Mouse (Mus musculus) adrenal gland, postnatal 25 days (tissue): ENCODE measurements around the gene Trir. TPM values are rescaled to one million over a fixed set of nuclear protein-coding genes. Genes with fewer than 3 reads are reported as not detected.

Experiments
- DNase-seq: peaks from one replicate; pipeline ENCODE4 v3.0.0; 2021; ENCODE audit warnings: mixed read lengths
- total RNA-seq: library from RNA; stranded (reverse); gene quantifications from 2 replicates; pipeline ENCODE4 v1.2.3, GENCODE M21; 2021

Trir gene
- total RNA-seq, 1 experiment from 2014 or later = 152 TPM

DNA sequence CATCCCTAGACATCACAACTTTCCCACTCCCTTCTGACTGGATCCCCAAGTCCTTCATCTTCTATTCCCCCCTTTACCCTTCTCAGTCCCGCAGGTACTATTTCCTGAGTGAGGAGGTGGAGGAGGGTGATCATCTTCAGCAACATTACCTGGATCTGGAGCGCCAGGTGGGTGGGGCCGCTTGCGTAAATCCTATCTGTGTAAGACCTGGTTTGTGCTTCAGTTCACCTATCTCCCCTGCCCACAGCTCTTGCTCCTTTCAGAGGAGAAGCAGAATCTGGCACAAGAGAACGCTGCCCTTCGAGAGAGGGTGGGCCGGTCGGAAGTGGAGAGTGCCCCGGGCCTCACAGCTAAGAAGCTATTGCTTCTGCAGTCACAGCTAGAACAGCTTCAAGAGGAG lies 32.2 kb upstream of the Trir start:
- DNase-seq = no peak

DNA sequence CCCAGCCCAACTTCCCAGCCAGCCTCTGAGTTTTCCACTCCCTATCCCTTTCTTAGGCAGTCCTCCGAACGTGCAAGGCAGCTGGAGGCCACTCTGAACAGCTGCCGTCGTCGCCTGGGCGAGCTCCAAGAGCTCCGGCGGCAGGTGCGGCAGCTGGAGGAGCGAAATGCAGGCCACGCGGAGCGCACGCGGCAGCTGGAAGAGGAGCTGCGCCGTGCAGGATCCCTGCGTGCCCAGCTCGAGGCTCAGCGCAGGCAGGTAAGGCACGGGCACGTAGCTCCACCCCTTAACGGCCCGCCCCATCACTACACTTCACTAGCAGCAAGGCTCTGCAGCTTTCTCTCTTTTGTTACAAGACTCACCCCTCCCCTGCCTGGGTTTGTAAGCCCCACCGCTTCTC lies 30.9 kb upstream of the Trir start:
- no peak for DNase-seq

DNA sequence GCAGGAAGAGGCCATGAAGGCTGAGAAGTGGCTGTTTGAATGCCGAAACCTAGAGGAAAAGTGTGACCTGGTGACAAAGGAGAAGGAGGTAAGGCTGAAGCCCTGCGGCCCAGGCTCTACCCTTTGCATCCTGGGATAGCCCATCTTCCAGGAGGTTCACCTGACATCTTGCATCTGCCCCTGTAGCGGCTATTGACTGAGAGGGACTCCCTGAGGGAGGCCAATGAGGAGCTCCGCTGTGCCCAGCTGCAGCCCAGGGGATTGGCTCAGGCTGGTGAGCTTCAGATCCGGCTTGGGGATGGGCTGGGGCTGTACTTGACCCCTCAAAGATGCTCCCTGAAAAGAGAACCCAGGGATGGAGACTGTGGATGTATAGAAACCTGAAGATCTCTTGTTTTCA lies 29.6 kb upstream of the Trir start:
- no peak for DNase-seq

DNA sequence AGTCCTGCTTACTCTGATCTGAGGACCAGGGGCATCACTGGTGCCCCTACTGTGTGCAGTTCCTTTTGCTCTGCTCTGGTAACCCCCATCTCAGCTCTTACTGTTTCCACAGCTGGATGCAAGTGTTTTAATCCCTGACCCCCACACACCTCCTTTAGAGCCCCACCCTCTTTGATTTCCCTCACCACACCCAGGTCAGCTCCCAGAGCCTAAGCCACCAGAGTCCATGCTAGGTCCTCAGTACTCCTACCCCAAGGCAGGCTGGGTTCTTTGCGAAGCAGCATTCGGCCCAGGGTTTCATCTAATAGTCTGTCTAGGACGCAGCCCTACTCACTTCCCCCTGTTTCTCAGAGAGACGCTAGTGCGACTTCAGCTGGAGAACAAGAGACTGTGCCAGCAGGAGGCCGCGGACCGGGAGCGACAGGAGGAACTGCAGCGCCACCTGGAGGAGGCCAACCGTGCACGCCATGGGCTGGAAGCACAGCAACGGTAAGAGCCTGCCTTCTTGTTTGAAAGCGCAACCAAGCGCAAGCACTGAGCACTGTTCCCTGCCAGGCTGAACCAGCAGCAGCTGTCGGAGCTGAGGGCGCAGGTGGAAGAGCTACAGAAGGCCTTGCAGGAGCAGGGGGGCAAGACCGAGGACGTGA lies 28.9 kb upstream of the Trir start:
- peak; percentile 93 for DNase-seq

DNA sequence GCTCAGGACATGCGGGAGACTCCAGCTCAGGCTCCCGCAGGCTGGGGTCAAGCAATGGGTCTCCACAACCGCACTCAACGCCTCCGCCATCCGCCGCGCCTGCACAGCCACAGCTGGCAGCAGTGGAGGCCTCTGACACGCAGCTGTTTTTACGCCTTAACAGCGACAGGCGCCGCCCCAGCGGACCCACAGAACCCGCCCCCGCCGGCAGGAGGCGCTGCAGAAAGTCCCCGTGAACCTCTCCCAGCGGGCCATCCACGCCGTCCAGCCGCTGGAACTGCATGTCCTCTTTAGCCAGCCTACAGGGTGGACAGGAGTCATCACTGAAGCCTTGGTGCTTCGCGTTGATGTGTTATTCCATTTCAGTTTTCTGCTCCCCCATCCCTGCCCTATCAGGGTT lies 18.9 kb upstream of the Trir start:
- peak; percentile 58 for DNase-seq

DNA sequence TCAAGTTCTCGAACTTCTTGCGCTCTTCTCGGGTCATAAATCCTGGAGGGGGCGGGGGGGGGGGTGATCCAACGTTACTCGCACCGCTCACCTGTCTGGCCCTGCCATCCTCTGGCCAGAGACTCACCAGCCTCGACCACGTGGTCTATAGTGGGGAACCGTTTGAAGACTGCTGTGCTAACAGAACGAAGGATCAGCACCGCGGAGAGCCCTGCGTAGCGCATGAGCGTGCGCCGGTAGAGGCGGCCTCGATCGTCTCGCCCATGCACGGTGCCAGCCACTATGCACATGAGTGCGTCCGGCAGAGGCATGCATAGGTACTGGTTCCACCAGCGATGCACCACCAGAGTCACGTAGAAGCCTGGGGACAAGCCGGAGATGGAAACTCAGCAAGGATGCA lies 15.4 kb upstream of the Trir start:
- DNase-seq = no peak

DNA sequence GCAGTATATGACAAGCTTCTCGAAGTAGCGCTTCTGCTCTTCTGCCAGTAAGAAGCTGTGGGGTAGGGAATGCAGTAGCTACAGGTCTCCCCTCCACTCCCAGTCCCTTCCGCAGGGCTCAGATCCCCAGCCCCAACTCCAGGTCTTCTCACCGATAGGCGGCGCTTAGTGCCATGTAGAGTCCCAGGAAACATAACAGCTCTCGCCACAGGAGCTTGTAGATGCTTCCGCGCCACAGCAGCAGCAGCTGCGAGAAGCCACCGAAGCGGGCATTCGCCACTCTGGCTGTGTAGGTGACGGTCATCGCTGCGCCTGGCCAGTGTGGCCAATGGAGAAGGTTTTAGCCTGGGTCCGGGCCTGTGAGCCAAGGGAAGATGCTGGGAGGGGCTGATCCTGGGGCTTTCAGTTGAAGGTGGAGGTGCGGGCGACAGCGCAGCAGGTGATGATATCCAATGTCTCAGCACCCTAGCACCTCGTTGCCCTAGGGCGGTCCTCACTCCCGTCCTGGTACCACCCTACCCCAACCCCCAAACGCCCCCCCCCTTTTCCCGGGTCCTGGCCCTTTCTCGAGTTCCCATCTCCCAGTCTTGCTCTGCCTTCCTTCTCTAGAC lies 13.3 kb upstream of the Trir start:
- peak; percentile 68 for DNase-seq

DNA sequence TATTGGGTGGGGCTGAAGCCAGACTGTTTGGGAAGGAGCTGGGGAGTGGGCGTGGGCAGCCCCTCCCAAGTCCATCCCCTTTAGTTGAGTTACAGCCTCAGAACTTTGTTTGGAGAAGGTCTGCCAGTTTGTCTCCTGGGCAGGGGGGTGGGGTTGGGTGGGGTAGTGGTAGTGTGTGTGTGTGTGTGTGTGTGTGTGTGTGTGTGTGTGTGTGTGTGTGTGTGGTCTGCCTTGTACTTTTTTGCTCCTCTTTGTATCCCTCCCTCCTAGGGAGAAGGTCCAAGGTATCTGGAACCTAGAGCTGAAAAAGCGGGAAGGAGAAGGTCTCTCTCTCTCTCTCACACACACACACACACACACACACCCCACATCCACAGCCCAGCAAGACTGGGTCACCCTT lies 12.2 kb upstream of the Trir start, which contains the start of gene Best2:
Gene Best2, minus strand, starts transcription at position 101 of the 400 bp plus-strand sequence.
- no peak for DNase-seq

DNA sequence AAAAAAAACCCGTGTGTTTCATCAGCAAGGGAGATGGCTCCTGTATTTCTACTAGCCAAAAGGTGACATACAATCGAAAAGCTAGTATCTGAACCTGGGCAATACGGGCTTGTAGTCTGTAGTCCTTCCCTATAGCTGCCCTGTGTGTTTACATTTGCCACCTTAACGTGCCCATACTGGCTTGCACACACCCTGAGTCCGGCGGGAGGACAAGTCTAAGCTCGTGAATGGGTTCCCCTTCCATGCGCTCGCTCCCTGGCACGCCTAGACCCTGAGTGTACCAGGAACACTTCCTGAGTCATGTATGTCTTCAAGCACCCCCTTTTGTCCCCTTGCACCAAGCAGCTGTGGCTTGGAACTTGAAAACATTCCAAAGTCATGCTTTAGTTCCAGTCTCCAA lies 9.9 kb upstream of the Trir start:
- no peak for DNase-seq

DNA sequence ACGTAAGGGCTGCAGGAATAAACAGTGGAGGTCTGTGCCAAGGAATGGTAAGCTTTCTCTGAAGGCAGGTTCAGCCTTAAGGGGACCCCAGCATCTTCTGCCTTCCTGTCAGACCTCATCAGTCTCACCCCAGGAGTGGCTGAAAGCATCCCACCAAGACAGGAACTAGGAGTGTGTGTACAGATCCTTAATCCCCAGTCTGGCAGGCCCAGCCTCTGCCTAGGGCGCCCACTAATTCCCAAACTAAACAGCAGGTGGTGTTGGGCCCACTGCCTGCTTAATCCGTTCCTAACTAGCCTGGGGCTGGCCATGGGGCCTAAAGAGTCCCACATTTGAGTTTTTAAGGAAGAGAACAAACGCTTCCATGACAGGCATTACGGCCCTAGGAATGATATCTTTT lies 9.4 kb upstream of the Trir start:
- DNase-seq = no peak

DNA sequence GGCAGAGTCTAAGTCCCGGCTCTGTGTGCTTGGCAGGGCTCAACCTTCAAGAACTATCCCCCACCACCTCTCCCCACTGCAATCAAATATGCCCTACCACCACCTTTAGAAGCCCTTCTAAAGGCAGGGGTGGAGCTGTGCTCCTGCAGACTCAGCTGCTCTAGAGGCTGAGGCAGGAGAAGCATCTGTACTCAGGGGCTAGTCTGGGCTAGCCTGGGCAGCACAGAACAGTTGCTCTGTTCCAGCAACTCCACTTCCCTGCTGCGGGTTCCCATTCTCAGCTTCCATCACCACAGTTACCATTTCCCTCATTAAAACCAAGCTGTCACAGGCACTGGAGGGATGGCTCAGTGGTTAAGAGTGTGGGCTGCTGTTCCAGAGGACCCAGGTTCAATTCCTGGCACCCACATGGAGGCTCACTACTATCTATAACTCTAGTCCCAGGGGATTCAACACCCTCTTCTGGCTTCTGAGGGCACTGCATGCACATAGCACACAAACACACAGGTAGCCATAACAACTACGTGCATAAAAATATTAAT lies 5.0 kb upstream of the Trir start:
- no peak for DNase-seq

DNA sequence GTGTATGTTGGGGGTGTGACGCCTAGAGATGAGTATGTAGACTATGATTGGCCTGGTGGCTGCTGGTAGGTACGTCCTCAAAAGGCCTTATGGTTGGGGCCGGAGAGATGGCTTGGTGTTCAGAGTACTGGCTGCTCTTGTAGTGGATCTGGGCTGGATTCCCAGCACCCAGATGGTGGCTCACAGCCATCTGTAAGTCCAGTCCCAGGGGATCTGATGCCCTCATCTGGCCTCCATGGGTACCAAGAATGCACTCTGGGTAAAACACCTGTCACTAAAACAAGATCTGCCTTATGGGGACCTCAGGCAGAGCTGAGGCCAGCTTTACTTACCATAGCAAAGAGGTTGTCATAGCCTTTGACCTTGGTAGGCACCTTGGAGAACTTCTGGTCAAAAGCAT lies 2.8 kb upstream of the Trir start:
- DNase-seq = no peak

DNA sequence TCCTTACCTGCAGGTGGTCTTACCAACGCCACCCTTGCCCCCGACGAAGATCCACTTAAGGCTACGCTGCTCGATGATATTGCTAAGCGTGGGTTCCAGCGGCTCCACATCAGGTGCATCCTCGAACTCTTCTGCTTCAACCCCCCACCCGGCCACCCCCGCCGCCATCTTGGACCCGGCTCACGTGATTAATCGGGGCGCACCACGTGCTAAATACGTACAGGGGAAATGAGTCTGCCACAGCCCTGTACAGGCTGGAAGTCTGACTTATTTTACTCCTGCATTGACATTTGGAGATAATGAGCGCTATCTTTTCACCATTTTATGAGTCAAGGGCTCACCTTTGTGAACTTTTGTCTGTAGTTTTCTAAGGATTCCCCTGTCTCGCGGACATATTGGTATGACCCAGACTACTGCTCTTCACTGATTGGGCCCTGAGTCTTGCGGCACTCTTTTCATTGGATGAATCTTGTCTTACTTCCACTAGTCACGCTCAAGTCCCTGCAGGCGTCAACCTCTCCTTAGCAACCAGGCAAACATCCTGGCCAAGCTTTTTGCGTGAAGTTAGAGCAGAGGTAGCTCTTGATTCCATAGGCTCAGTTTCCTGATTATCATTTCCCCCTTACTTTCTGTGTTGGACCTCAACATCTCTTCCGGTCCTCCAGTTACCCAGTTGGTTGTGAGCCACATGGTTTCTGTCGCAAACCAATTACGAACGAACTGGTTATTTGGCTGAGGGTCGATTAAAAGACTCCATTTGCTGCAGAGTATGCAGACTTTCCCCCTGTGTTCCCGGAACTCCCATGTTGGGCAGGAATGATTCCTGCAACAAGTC lies 1.3 kb upstream of the Trir start, which contains the start of gene Asna1:
Gene Asna1, minus strand, starts transcription at position 184 of the 835 bp plus-strand sequence.
- DNase-seq = peak; percentile 80

DNA sequence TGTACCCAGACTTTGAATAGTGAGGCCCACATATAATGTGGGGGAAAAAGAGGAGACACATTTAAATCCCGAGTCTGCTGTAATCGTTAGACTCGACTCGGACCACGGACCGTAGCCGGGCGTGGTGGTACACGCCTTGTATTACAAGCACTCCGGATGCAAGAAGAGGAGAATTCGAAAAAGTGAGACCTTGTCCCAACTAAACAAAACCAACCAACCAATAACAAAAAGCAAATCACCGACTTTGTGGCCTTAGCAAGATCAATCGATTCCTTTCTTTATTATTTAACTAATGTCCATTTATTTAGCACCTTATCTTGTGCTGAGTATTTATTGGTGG lies 863 bp downstream of the Trir start:
- DNase-seq = no peak

DNA sequence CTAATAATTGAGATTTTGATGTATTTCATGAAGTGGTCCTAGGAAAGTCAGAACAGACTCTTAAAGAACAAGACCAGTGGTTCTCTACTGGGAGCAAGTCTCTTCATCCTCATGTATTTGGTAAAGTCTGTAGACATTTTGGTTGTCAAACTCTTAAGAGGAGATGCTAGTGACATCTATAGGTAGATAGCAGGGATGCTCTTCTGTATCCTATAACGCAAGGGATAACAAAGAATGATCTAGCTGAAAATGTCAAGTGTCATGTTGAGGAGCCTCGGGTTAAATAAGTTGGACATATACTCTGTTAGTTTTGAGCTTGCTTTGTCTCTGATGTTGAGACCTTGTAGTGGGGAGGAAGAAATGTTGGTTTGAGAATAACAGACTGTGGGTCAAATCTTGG lies 1.3 kb downstream of the Trir start:
- no peak for DNase-seq

DNA sequence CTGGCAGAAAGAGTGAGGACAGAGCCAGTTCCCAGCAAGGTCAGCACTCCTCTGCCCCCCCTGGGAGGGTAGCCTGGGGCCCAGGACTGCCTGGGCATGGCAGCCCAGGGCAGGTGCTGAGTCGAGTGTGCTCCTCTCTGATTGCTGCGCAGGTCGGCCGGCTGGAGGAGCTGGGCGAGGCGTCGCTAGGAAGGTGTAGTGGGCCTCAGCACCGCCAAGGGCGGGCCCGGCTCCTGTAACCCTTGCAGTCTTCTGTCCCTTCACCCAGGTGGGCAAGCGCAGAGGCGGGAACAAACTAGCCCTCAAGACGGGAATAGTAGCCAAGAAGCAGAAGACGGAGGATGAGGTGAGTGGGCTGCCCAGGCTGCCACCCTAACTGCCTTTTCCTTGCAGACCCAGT lies 2.6 kb downstream of the Trir start:
- no peak for DNase-seq

DNA sequence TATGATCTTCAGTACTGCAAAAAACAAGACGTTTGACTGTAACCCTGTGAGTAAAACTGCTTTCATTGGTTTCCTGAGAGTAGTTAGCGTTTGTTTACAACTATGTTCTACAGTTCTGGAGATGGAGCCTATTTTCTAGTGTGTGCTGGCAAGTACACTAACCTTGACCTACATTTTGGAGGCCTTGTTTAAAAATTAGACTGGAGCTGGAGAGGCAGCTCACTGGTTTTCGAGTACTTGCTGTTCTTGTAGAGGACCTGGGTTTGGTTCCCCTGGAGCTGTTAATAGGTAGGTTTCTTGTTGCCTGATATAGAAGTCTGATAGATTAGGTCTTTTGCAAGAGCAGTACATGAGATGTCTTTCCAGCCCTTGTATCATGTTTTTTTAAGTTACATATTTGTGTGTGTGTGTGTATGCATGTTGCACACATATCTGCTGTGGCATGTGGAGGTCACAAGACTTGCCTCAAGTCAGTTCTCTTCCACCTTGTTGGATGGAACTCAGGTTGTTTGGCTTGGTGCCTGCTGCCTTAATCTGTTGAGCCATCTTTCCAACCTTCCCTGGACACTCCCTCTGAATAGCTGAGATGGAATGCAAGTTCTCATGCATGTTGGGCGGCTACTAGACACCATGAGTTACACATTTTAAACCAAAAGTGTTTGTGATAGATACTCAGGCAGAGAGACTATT lies 6.1 kb downstream of the Trir start:
- DNase-seq = no peak

DNA sequence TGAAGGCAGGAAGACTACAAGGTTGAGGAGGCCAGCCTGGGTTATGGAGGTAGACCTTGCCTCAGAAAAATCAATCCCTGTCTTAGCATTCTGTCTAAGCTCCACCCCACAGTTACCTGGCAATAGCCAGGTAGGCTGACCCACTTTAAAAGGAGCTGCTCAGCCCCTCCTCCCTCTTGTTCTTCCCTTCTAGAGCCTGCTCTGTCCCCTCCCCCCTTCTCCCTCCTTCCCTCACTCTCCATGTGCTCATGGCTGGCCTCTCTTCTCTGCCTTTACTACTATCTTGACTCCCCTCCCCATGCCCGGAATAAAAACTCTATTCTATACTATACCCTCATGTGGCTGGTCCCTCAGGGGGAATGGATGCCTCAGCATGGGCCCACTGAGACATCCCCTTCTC lies 7.2 kb downstream of the Trir start:
- no peak for DNase-seq

DNA sequence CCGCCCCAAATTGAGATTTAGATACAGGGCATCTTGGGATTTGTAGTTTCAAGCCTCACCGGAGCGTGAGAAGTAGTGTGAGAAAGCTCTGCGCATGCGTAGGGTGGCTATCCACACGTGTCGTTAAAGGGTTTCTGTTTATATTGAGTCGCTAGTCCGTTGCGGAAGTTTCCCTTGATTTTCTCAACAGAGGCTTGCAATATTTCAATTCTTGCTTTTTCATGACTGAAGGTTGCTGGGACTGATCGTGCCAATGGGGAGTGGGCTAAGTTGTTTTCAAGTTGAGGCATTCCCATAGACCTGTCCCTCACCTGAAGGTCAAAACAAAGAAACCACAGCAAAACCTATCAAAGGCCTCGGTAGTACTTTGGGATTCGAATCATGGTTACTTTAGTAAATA lies 8.1 kb downstream of the Trir start:
- DNase-seq = peak; percentile 75

DNA sequence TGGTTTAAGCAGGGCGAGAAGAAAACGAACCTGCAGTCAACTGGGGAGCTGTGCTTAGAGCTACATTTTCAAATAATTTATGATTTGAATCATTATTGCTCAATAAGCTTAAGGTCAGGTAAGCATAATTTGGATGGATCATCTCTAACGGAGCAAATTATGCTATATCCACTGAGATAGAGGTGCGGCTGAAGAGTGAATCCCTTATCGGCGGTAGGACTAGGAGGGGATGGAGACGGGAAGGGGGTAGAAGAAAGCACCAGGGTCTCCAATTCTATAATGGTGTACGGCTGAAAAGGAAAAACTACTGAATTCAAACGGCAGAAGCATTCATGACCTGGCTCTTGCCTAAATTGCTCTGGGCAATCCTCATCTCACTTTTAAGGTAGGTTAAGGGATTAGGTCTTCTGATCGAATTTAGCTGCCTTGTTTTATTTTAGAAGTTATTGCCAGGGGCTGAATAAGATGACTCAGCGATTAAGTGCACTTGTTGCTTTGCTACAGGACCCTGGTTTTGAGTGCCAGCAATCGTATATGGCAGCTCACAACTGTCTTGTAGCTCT lies 8.6 kb downstream of the Trir start:
- no peak for DNase-seq

DNA sequence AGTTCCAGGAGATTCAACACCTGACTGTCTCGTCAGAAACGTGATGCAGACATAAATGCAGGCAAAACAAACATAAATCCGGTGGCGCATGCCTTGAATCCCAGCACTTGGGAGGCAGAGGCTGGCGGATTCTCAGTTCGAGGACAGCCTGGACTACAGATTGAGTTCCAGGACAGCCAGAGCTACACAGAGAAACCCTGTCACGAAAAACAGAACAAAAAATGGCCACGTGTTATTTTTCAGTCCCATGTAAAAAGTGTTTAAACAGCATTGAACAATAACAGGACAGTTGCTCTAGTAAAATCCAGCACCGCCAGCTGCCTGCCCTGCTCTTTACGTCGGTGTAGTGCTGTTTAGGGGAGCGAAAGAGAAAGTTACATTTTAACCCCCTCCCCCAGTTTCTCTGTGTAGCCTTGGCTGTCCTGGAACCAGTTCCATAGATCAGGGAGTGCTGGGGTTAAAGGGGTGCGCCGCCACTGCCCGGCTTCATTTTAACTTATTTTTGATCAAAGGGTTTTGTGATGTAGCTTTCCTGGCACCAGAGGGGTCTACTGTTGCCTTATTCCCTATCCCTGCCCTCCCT lies 9.2 kb downstream of the Trir start:
- no peak for DNase-seq

DNA sequence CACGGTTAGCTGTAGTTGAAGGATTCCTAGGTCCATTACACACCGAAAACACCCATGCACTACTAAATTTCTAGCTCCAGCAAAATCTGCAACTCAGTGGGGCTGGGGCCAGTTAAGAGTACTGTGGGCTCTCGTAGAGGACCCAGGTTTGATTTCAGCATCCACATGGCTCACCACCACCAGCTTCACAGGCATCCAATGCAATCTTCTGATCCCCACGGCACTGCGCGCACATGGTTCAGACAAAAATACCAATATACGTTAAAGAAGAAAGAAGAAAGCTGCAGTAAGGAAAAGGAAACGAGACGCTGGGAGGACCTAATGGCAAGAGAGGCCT lies 9.7 kb downstream of the Trir start:
- DNase-seq = no peak
